Mouse (Mus musculus) liver, embryonic 14.5 days (tissue): Measurements from ENCODE around the gene Hils1.

Experiments
- CTCF ChIP-seq: IDR thresholded peaks from 2 replicates; pipeline ENCODE4 v1.5.1; 2016; ENCODE audit warnings: antibody characterized with exemption, low read depth, control low read depth
- EP300 ChIP-seq: IDR thresholded peaks from 2 replicates; pipeline ENCODE4 v1.6.1; 2016; ENCODE audit warnings: antibody characterized with exemption, low read depth

- TF ChIP-seq CTCF (no peak), EP300 (no peak)
Measured at GRCm38 (mm10) chr11:95011416-95011815, 44.0 kb downstream of the Hils1 start.
